Mouse (Mus musculus) CH12.LX (cell line): Measurements from ENCODE around the gene Arih2. TPM values are rescaled to one million over a fixed set of nuclear protein-coding genes. Genes with fewer than 3 reads are reported as not detected.

Experiments used
- DNase-seq: peaks from one replicate; pipeline ENCODE4 v3.0.0-alpha.2; 2013; ENCODE audit errors: extremely low read depth
- H3K27ac ChIP-seq: 2 replicates; pipeline ENCODE4 v1.5.1; 2012; ENCODE audit warnings: low read depth, mild to moderate bottlenecking, control low read depth, moderate library complexity; ENCODE audit not compliant: insufficient read depth
- H3K27me3 ChIP-seq: replicated peaks from 2 replicates; pipeline ENCODE3; 2012; ENCODE audit warnings: inconsistent platforms
- H3K36me3 ChIP-seq, 2 experiments: replicated peaks in 1 of 2; 2 replicates each; pipeline versions ENCODE3 to v1.6.1; 2012; ENCODE audit warnings: inconsistent platforms in 1 of 2, low read length in 1 of 2, mild to moderate bottlenecking in 1 of 2, mixed read lengths in 1 of 2, moderate library complexity in 1 of 2; ENCODE audit not compliant: control insufficient read depth in 1 of 2, insufficient read depth in 1 of 2
- H3K4me1 ChIP-seq, 2 experiments: 2 replicates each; pipeline ENCODE4 v1.6.1; 2012; ENCODE audit warnings: inconsistent platforms in 1 of 2, moderate library complexity in 1 of 2; ENCODE audit not compliant: insufficient read depth in 2 of 2, control insufficient read depth in 1 of 2
- H3K4me2 ChIP-seq: 2 replicates; pipeline ENCODE4 v1.6.1; 2012; ENCODE audit warnings: low read depth, mild to moderate bottlenecking, control low read depth; ENCODE audit not compliant: poor library complexity, insufficient read depth, severe bottlenecking
- H3K4me3 ChIP-seq, 3 experiments: fragments of 150-350 bp in 1 of 3; sonication (generic) in 1 of 3; replicated peaks in 1 of 3; 2 replicates each; pipeline versions ENCODE3 to v1.5.1; 2011 to 2012; ENCODE audit warnings: low read depth in 2 of 3, low read length in 2 of 3, mild to moderate bottlenecking in 2 of 3, moderate library complexity in 2 of 3, control low read depth in 1 of 3, improper control_type of control experiment in 1 of 3, inconsistent platforms in 1 of 3, mixed read lengths in 1 of 3; ENCODE audit not compliant: poor library complexity in 1 of 3
- H3K79me2 ChIP-seq: replicated peaks from 2 replicates; pipeline ENCODE4 v1.6.1; 2012; ENCODE audit warnings: mild to moderate bottlenecking, moderate library complexity; ENCODE audit not compliant: control insufficient read depth, poor library complexity, insufficient read depth, severe bottlenecking; ENCODE audit errors: extremely low read depth
- H3K9ac ChIP-seq: 2 replicates; pipeline ENCODE4 v1.6.1; 2012; ENCODE audit warnings: low read depth, mild to moderate bottlenecking, control low read depth, moderate library complexity; ENCODE audit not compliant: insufficient read depth
- H3K9me3 ChIP-seq: replicated peaks from 2 replicates; pipeline ENCODE3; 2012; ENCODE audit warnings: low read length, inconsistent platforms, mixed read lengths
- CTCF ChIP-seq, 2 experiments: IDR thresholded peaks in 1 of 2; conservative IDR thresholded peaks in 1 of 2; 2 replicates each; pipeline ENCODE4 v1.5.1; 2011 to 2012; ENCODE audit warnings: low read depth in 2 of 2, low read length in 2 of 2, improper control_type of control experiment in 1 of 2, inconsistent platforms in 1 of 2, mild to moderate bottlenecking in 1 of 2, moderate library complexity in 1 of 2
- ELF1 ChIP-seq: IDR thresholded peaks from 2 replicates; pipeline ENCODE4 v1.6.1; 2014; ENCODE audit warnings: low read depth, mild to moderate bottlenecking, inconsistent platforms, low read length, improper control_type of control experiment
- ETS1 ChIP-seq: conservative IDR thresholded peaks from 2 replicates; pipeline ENCODE4 v1.6.1; 2012; ENCODE audit warnings: low read depth, mild to moderate bottlenecking, inconsistent platforms, low read length, improper control_type of control experiment, moderate library complexity
- JUND ChIP-seq: conservative IDR thresholded peaks from 2 replicates; pipeline ENCODE4 v1.6.1; 2011; ENCODE audit warnings: low read depth, low read length, improper control_type of control experiment
- KAT2A ChIP-seq: IDR thresholded peaks from 2 replicates; pipeline ENCODE4 v1.6.1; 2012; ENCODE audit warnings: low read length, improper control_type of control experiment, inconsistent platforms; ENCODE audit not compliant: insufficient replicate concordance
- MAFK ChIP-seq: IDR thresholded peaks from 2 replicates; pipeline ENCODE4 v1.6.1; 2011; ENCODE audit warnings: low read length, improper control_type of control experiment; ENCODE audit not compliant: insufficient replicate concordance
- MAX ChIP-seq: IDR thresholded peaks from 2 replicates; pipeline ENCODE4 v1.6.1; 2011; ENCODE audit warnings: low read length, improper control_type of control experiment
- MAZ ChIP-seq: IDR thresholded peaks from 2 replicates; pipeline ENCODE4 v1.6.1; 2012; ENCODE audit warnings: low read depth, mild to moderate bottlenecking, inconsistent platforms, low read length, improper control_type of control experiment, moderate library complexity
- MXI1 ChIP-seq: IDR thresholded peaks from 2 replicates; pipeline ENCODE4 v1.6.1; 2011; ENCODE audit warnings: mild to moderate bottlenecking, low read depth, low read length, improper control_type of control experiment
- MYC ChIP-seq: IDR thresholded peaks from 2 replicates; pipeline ENCODE4 v1.6.1; 2011; ENCODE audit warnings: low read depth, mild to moderate bottlenecking, improper control_type of control experiment, low read length
- NELFE ChIP-seq: IDR thresholded peaks from 2 replicates; pipeline ENCODE4 v1.6.1; 2011; ENCODE audit warnings: low read depth, low read length, improper control_type of control experiment
- NRF1 ChIP-seq: IDR thresholded peaks from 2 replicates; pipeline ENCODE4 v1.6.1; 2014; ENCODE audit warnings: low read depth, mild to moderate bottlenecking, inconsistent platforms, low read length, improper control_type of control experiment, moderate library complexity
- PAX5 ChIP-seq: IDR thresholded peaks from 2 replicates; pipeline ENCODE4 v1.6.1; 2012; ENCODE audit warnings: low read length, inconsistent platforms, mixed read lengths
- POLR2AphosphoS2 ChIP-seq: IDR thresholded peaks from 2 replicates; pipeline ENCODE4 v1.6.1; 2011; ENCODE audit warnings: low read depth, low read length, improper control_type of control experiment
- SMC3 ChIP-seq: IDR thresholded peaks from 2 replicates; pipeline ENCODE4 v1.6.1; 2011; ENCODE audit warnings: low read depth, low read length, improper control_type of control experiment
- TBP ChIP-seq: conservative IDR thresholded peaks from 2 replicates; pipeline ENCODE4 v1.6.1; 2011; ENCODE audit warnings: low read depth, low read length, improper control_type of control experiment
- TCF12 ChIP-seq: IDR thresholded peaks from 2 replicates; pipeline ENCODE4 v1.6.1; 2014; ENCODE audit warnings: low read depth, mild to moderate bottlenecking, inconsistent platforms, low read length, improper control_type of control experiment
- USF1 ChIP-seq: IDR thresholded peaks from 2 replicates; pipeline ENCODE4 v1.6.1; 2014; ENCODE audit warnings: low read depth, mild to moderate bottlenecking, inconsistent platforms, low read length, improper control_type of control experiment
- ZC3H11A ChIP-seq: IDR thresholded peaks from 2 replicates; pipeline ENCODE4 v1.6.1; 2012; ENCODE audit warnings: low read depth, mild to moderate bottlenecking, inconsistent platforms, low read length, improper control_type of control experiment
- ZNF384 ChIP-seq: IDR thresholded peaks from 2 replicates; pipeline ENCODE4 v1.6.1; 2012; ENCODE audit warnings: low read depth, low read length, improper control_type of control experiment, inconsistent platforms
- dilution Hi-C: fragments of 300-500 bp; cut with MboI; formaldehyde crosslinking; loops from 2 replicates; pipeline ENCODE4 v1.14.3; 2020; ENCODE audit warnings: low sequenced_read_pairs; ENCODE audit not compliant: extremely low pct_unique_long_range_greater_than_20kb, extremely low pct_ligation_motif_present
- in situ Hi-C: fragments of 300-500 bp; cut with MboI; formaldehyde crosslinking; loops from 3 replicates; pipeline ENCODE4 v1.14.3; 2019; ENCODE audit warnings: low sequenced_read_pairs, low pct_ligation_motif_present, low pct_unique_long_range_greater_than_20kb, mixed read lengths
- polyA plus RNA-seq: library from polyadenylated mRNA; unstranded; fragments of >175 nt; gene quantifications from 2 replicates; pipeline ENCODE4 v1.2.1, GENCODE M21; 2012; ENCODE audit warnings: low read depth; ENCODE audit not compliant: insufficient read length
- total RNA-seq, 2 experiments: library from RNA; depleted of rRNA; stranded (reverse); fragments of 300-350 nt in 1 of 2; fragments of >200 nt in 1 of 2; gene quantifications; 2 replicates each; pipeline ENCODE4 v1.2.3; 2012 to 2014

Arih2 gene
- total and polyA plus RNA-seq, 3 experiments = 29.0 to 35.3 (median 33.5) TPM

DNA sequence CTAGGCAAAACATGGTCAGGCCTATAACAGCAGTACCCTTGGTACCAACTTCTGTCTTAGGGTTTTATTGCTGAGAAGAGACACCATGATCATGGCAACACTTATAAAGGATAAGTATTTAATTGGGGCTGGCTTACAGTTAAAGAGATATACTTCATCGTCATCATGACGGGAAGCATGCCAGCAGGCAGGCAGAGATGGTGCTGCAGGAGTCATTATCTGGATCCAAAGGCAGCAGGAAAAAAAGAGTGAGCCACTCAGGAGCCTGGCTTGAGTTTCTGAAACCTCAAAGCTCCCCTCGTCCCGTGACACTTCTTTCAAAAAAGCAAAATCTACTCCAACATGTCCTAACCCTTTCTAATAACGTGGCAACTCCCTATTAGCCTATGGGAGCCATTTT, 16.8 kb downstream of the Arih2 start:
- H3K36me3 ChIP-seq = peaks cover 15 to 56% of the 10 kb centered on the region in 2 experiments
- TF ChIP-seq MAX (no peak), MXI1 (no peak), NELFE (no peak), JUND (no peak)
- no peaks in the 10 kb centered on the region for H3K9me3 ChIP-seq
- H3K79me2 ChIP-seq = peaks cover 12% of the 10 kb centered on the region; the same call in 1 of the 2 replicates
- peaks cover 2 to 19% of the 10 kb centered on the region in 2 experiments; a peak in 2 of 4 replicates for H3K4me1 ChIP-seq
- DNase-seq = no peak
- in situ Hi-C loops = no loop called here
- no peaks in the 10 kb centered on the region for H3K27me3 ChIP-seq
- H3K27ac ChIP-seq = no peak overlapping the region
- H3K4me3 ChIP-seq = no peak overlapping the region
- H3K4me2 ChIP-seq = no peak overlapping the region
- no peak overlapping the region for H3K9ac ChIP-seq
- dilution Hi-C loops = no loop called here

DNA sequence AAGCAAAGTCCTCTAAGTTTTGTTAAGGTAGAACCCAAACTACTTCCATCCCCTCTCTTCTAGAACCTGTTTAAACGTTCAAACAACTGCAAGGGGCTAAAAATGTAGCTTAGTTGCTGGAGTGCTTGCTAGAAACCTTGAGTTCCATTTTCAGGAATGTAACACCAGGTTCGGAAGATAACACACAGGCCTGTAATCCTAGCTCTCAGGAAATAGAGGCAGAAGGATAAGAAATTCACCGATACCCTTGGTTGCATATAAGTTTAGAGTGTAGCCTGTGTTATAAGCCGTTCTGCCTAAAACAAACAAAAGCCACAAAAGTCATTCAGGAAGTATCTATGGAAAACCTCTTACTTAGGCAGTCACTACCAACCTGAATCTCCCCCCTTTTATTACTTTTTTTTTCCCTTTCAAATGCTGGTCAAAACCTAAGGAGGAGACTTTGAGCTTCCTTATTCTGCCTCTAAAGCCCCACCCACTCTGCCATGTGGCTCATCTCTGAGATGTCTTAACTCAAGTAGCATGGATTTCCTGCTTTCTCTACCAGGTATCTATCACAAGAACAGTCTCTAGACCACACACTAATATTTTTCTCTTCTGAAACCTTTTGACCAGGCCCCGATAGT, 17.4 kb downstream of the Arih2 start:
- Histone ChIP-seq H3K4me1 (peaks cover 2 to 19% of the 10 kb centered on the region in 2 experiments; a peak in 2 of 4 replicates), H3K27me3 (no peaks in the 10 kb centered on the region), H3K27ac (no peak overlapping the region), H3K4me2 (no peak overlapping the region)
- in situ Hi-C loops = no loop called here
- dilution Hi-C loops = no loop called here
- DNase-seq = peak; percentile 12
- no peak for TF ChIP-seq ELF1
- no peak for TF ChIP-seq USF1
- TF ChIP-seq MAFK = no peak
- no peak for TF ChIP-seq PAX5
- TF ChIP-seq MAX = no peak
- TF ChIP-seq MAZ = no peak
- TF ChIP-seq, all 38 proteins: peak for 0
- H3K79me2 ChIP-seq = peaks cover 12% of the 10 kb centered on the region; the same call in 1 of the 2 replicates
- H3K36me3 ChIP-seq = peaks cover 17 to 56% of the 10 kb centered on the region in 2 experiments
- no peak overlapping the region for H3K9ac ChIP-seq
- no peaks in the 10 kb centered on the region for H3K9me3 ChIP-seq
- no peak overlapping the region for H3K4me3 ChIP-seq

- in situ Hi-C loops = no loop called here
- no peak for DNase-seq
- H3K36me3 ChIP-seq = peaks cover 19 to 60% of the 10 kb centered on the region in 2 experiments
- H3K27me3 ChIP-seq = no peaks in the 10 kb centered on the region
- H3K4me3 ChIP-seq = no peak overlapping the region
- H3K27ac ChIP-seq = no peak overlapping the region
- dilution Hi-C loops = no loop called here
- H3K79me2 ChIP-seq = peaks cover 10% of the 10 kb centered on the region; the same call in 1 of the 2 replicates
- H3K4me1 ChIP-seq = peaks cover 2 to 19% of the 10 kb centered on the region in 2 experiments; a peak in 2 of 4 replicates
- no peak overlapping the region for H3K4me2 ChIP-seq
- H3K9me3 ChIP-seq = no peaks in the 10 kb centered on the region
- H3K9ac ChIP-seq = no peak overlapping the region
- TF ChIP-seq MYC (no peak), TCF12 (no peak), MAX (no peak), POLR2AphosphoS2 (no peak), USF1 (no peak), ZNF384 (no peak), KAT2A (no peak), CTCF (conservative IDR thresholded peaks at IDR 0.05 in 1 of 2, IDR thresholded peaks at IDR 0.05 in 1 of 2; ENCODE audit: low read depth in 2 of 2, low read length in 2 of 2) (no peak), SMC3 (no peak), ETS1 (no peak), ZC3H11A (no peak), JUND (no peak), NRF1 (no peak), NELFE (no peak), TBP (no peak)
These were observed 18.5 kb downstream of the Arih2 start for GRCm38 (mm10) chr9:108630683-108631082.
